ENCODE assay signal across 11 mouse cellular contexts in genomic region chr6:47636527-47637076, GRCm38 (mm10). TPM values are rescaled to one million over a fixed set of nuclear protein-coding genes. Genes with fewer than 3 reads are reported as not detected.
DNase-seq lines count a peak whose midpoint lies in the region; ATAC-seq lines count a peak whose summit lies in the region.
"Had no signal": no experiment of that assay in that cellular context is flagged by ENCODE, and none has a peak within 500 bp of the region (broad histone marks: within the 10 kb centered on the region; RNA-seq: fewer than 3 reads in every experiment).

No protein-coding gene starts in this region.

- peak; percentile 95 for DNase-seq in A20 (ENCODE audit: low read depth, low spot score)
- peak; percentile 35 to 61 for DNase-seq in CD8-positive naive resting alpha-beta T cell, adult 2 months (ENCODE audit: low read depth in 2 of 2, low spot score in 2 of 2)
- peak; percentile 57 to 59 for DNase-seq in spleen, postnatal 10 days (ENCODE audit: low spot score in 2 of 2)
- no peak for DNase-seq in kidney, adult 8-10 months
- no peak for DNase-seq in cerebellum, postnatal 25 days
- DNase-seq in forebrain, embryonic 10.5 days (ENCODE audit: extremely low spot score, low spot score), result no peak

- H3K27me3 ChIP-seq in liver, embryonic 15.5 days, result no peaks in the 10 kb centered on the region
- no peaks in the 10 kb centered on the region for H3K27me3 ChIP-seq in forebrain, embryonic 10.5 days (ENCODE audit: poor library complexity, severe bottlenecking)
- H3K27me3 ChIP-seq: embryonic facial prominence, embryonic 15.5 days; midbrain, embryonic 15.5 days had no signal

- ATAC-seq in liver, embryonic 15.5 days (ENCODE audit: insufficient read depth), result no peak
- ATAC-seq: intestine, embryonic 16.5 days; midbrain, embryonic 15.5 days had no signal

- H3K27ac ChIP-seq in liver, embryonic 15.5 days (replicated peaks), result no peak overlapping the region
- H3K27ac ChIP-seq in forebrain, embryonic 10.5 days, result no peak overlapping the region
- H3K27ac ChIP-seq: embryonic facial prominence, embryonic 15.5 days; limb, embryonic 10.5 days; midbrain, embryonic 15.5 days had no signal

- H3K4me3 ChIP-seq in liver, embryonic 15.5 days (replicated peaks), result peak overlapping the region; percentile 20
- H3K4me3 ChIP-seq in forebrain, embryonic 10.5 days, result no peak overlapping the region
- H3K4me3 ChIP-seq: embryonic facial prominence, embryonic 15.5 days; limb, embryonic 10.5 days; midbrain, embryonic 15.5 days had no signal

- H3K4me1 ChIP-seq in liver, embryonic 15.5 days (replicated peaks), result 0 out of 2 replicates have a peak, but pooled peaks cover 5% of the 10 kb centered on the region
- no peaks in the 10 kb centered on the region for H3K4me1 ChIP-seq in forebrain, embryonic 10.5 days
- H3K4me1 ChIP-seq: embryonic facial prominence, embryonic 15.5 days; limb, embryonic 10.5 days; midbrain, embryonic 15.5 days had no signal

- no peak overlapping the region for H3K9ac ChIP-seq in liver, embryonic 15.5 days
- H3K9ac ChIP-seq: embryonic facial prominence, embryonic 15.5 days; midbrain, embryonic 15.5 days had no signal

- no peaks in the 10 kb centered on the region for H3K36me3 ChIP-seq in liver, embryonic 15.5 days (replicated peaks)
- no peaks in the 10 kb centered on the region for H3K36me3 ChIP-seq in forebrain, embryonic 10.5 days (replicated peaks)
- H3K36me3 ChIP-seq: embryonic facial prominence, embryonic 15.5 days; limb, embryonic 10.5 days; midbrain, embryonic 15.5 days had no signal

- H3K9me3 ChIP-seq in liver, embryonic 15.5 days (replicated peaks), result no peaks in the 10 kb centered on the region
- no peaks in the 10 kb centered on the region for H3K9me3 ChIP-seq in forebrain, embryonic 10.5 days
- H3K9me3 ChIP-seq: embryonic facial prominence, embryonic 15.5 days; limb, embryonic 10.5 days; midbrain, embryonic 15.5 days had no signal

- WGBS in liver, embryonic 15.5 days (ENCODE audit: insufficient replicate concordance), result 49% methylated on average over 6 of the region's 6 CpGs
- WGBS in forebrain, embryonic 10.5 days, result 75% methylated on average over 6 of the region's 6 CpGs

- peak overlapping the region; percentile 32 for H3K4me2 ChIP-seq in liver, embryonic 15.5 days
- H3K4me2 ChIP-seq: embryonic facial prominence, embryonic 15.5 days; midbrain, embryonic 15.5 days had no signal

RNA-seq across cellular contexts. Expression of gene Ezh2, which starts 41.5 kb away (rescaled TPM):
- 43.3 and 48.9 TPM in 2 replicates for polyA plus RNA-seq in liver, embryonic 15.5 days (2015; fragmentation: Nextera tagmentation; extraction: Ambion mirVana)
- polyA plus RNA-seq in forebrain, embryonic 10.5 days (2016; fragmentation: Nextera tagmentation; extraction: Ambion mirVana), result 210 and 213 TPM in 2 replicates

Comparison
In these comparisons a context has a peak if more than half of its experiments do, and no peak if none do; other contexts are left out.
1. DNase-seq: peak in A20 (single experiment), CD8-positive naive resting alpha-beta T cell, adult 2 months (2 of 2) and spleen, postnatal 10 days (2 of 2); none in kidney, adult 8-10 months (0 of 2), cerebellum, postnatal 25 days (0 of 2) and forebrain, embryonic 10.5 days (single experiment).